Mouse (Mus musculus): Measurements from ENCODE around the gene Zbtb8os. TPM values are rescaled to one million over a fixed set of nuclear protein-coding genes. Genes with fewer than 3 reads are reported as not detected.

Zbtb8os gene
- total and polyA plus RNA-seq, 2 experiments from 2014 or later = 5.9 to 20.7 TPM

GRCm38 (mm10) chr4:129383586-129383985 lies 48.1 kb downstream of the Zbtb8os start:
- Histone ChIP-seq H3K9ac (no peak overlapping the region), H3K4me3 (ENCODE audit: low read depth, low read length) (no peak overlapping the region), H3K9me3 (ENCODE audit: low read length) (no peaks in the 10 kb centered on the region), H3K27ac (ENCODE audit: low read depth, low read length) (no peak overlapping the region), H3K4me2 (ENCODE audit: low read depth) (no peak overlapping the region), H3K36me3 (ENCODE audit: insufficient read depth) (no peaks in the 10 kb centered on the region), H3K27me3 (ENCODE audit: insufficient read depth, low read length) (no peaks in the 10 kb centered on the region), H3K4me1 (ENCODE audit: insufficient read depth) (no peaks in the 10 kb centered on the region)
- ATAC-seq (no peak), DNase-seq (no peak)
- 95% methylated on average over 3 of the region's 3 CpGs for WGBS
- no peak for TF ChIP-seq CTCF (IDR thresholded peaks at IDR 0.05; ENCODE audit: low read depth)

- DNase-seq (no peak), ATAC-seq (no peak)
- H3K9ac ChIP-seq = no peak overlapping the region
- 44% methylated on average over 6 of the region's 6 CpGs for WGBS
- H3K4me3 ChIP-seq (ENCODE audit: low read depth, low read length) = no peak overlapping the region
- H3K4me1 ChIP-seq (ENCODE audit: insufficient read depth) = no peaks in the 10 kb centered on the region
- no peak overlapping the region for H3K4me2 ChIP-seq (ENCODE audit: low read depth)
- no peaks in the 10 kb centered on the region for H3K27me3 ChIP-seq (ENCODE audit: insufficient read depth, low read length)
- no peak overlapping the region for H3K27ac ChIP-seq (ENCODE audit: low read depth, low read length)
- no peak for TF ChIP-seq CTCF (IDR thresholded peaks at IDR 0.05; ENCODE audit: low read depth)
- H3K36me3 ChIP-seq (ENCODE audit: insufficient read depth) = no peaks in the 10 kb centered on the region
- H3K9me3 ChIP-seq (ENCODE audit: low read length) = no peaks in the 10 kb centered on the region
Observed at GRCm38 (mm10) chr4:129384440-129384839, 48.9 kb downstream of the Zbtb8os start.

- H3K9me3 ChIP-seq (ENCODE audit: low read length) = no peaks in the 10 kb centered on the region
- ATAC-seq (no peak), DNase-seq (no peak)
- H3K27me3 ChIP-seq (ENCODE audit: insufficient read depth, low read length) = no peaks in the 10 kb centered on the region
- H3K4me3 ChIP-seq (ENCODE audit: low read depth, low read length) = no peak overlapping the region
- WGBS = 94% methylated on average over 11 of the region's 11 CpGs
- no peak overlapping the region for H3K9ac ChIP-seq
- H3K27ac ChIP-seq (ENCODE audit: low read depth, low read length) = no peak overlapping the region
- no peak for TF ChIP-seq CTCF (IDR thresholded peaks at IDR 0.05; ENCODE audit: low read depth)
- H3K4me2 ChIP-seq (ENCODE audit: low read depth) = no peak overlapping the region
- no peaks in the 10 kb centered on the region for H3K36me3 ChIP-seq (ENCODE audit: insufficient read depth)
- no peaks in the 10 kb centered on the region for H3K4me1 ChIP-seq (ENCODE audit: insufficient read depth)
Observed at GRCm38 (mm10) chr4:129385685-129386084, 50.2 kb downstream of the Zbtb8os start.

GRCm38 (mm10) chr4:129386269-129386946 lies 50.9 kb downstream of the Zbtb8os start:
- Histone ChIP-seq H3K27me3 (ENCODE audit: insufficient read depth, low read length) (no peaks in the 10 kb centered on the region), H3K4me1 (ENCODE audit: insufficient read depth) (no peaks in the 10 kb centered on the region), H3K9me3 (ENCODE audit: low read length) (no peaks in the 10 kb centered on the region), H3K4me2 (ENCODE audit: low read depth) (no peak overlapping the region), H3K27ac (ENCODE audit: low read depth, low read length) (no peak overlapping the region), H3K36me3 (ENCODE audit: insufficient read depth) (no peaks in the 10 kb centered on the region), H3K9ac (no peak overlapping the region), H3K4me3 (ENCODE audit: low read depth, low read length) (no peak overlapping the region)
- TF ChIP-seq CTCF (IDR thresholded peaks at IDR 0.05; ENCODE audit: low read depth) = no peak
- ATAC-seq = no peak
- DNase-seq = no peak
- WGBS = 86% methylated on average over 8 of the region's 8 CpGs

GRCm38 (mm10) chr4:129386989-129387388 lies 51.5 kb downstream of the Zbtb8os start:
- Histone ChIP-seq H3K4me2 (ENCODE audit: low read depth) (no peak overlapping the region), H3K9ac (no peak overlapping the region), H3K27me3 (ENCODE audit: insufficient read depth, low read length) (no peaks in the 10 kb centered on the region), H3K4me3 (ENCODE audit: low read depth, low read length) (no peak overlapping the region), H3K36me3 (ENCODE audit: insufficient read depth) (no peaks in the 10 kb centered on the region), H3K9me3 (ENCODE audit: low read length) (no peaks in the 10 kb centered on the region), H3K27ac (ENCODE audit: low read depth, low read length) (no peak overlapping the region), H3K4me1 (ENCODE audit: insufficient read depth) (no peaks in the 10 kb centered on the region)
- WGBS = 76% methylated on average over 2 of the region's 2 CpGs
- DNase-seq (no peak), ATAC-seq (no peak)
- TF ChIP-seq CTCF (IDR thresholded peaks at IDR 0.05; ENCODE audit: low read depth) = no peak

GRCm38 (mm10) chr4:129388404-129388803 lies 52.9 kb downstream of the Zbtb8os start:
- ATAC-seq = no peak
- no peaks in the 10 kb centered on the region for H3K27me3 ChIP-seq (ENCODE audit: insufficient read depth, low read length)
- no peak for TF ChIP-seq CTCF (IDR thresholded peaks at IDR 0.05; ENCODE audit: low read depth)
- no peaks in the 10 kb centered on the region for H3K9me3 ChIP-seq (ENCODE audit: low read length)
- H3K27ac ChIP-seq (ENCODE audit: low read depth, low read length) = no peak overlapping the region
- no peaks in the 10 kb centered on the region for H3K4me1 ChIP-seq (ENCODE audit: insufficient read depth)
- no peak overlapping the region for H3K4me3 ChIP-seq (ENCODE audit: low read depth, low read length)
- H3K36me3 ChIP-seq (ENCODE audit: insufficient read depth) = no peaks in the 10 kb centered on the region
- DNase-seq = no peak
- no peak overlapping the region for H3K4me2 ChIP-seq (ENCODE audit: low read depth)
- no peak overlapping the region for H3K9ac ChIP-seq
- WGBS = 64% methylated on average over 5 of the region's 5 CpGs

GRCm38 (mm10) chr4:129390216-129390743 lies 54.8 kb downstream of the Zbtb8os start:
- no peak for TF ChIP-seq CTCF (IDR thresholded peaks at IDR 0.05; ENCODE audit: low read depth)
- ATAC-seq = no peak

More at GRCm38 (mm10) chr4:129390216-129390743, 54.8 kb downstream of the Zbtb8os start:
- no peak overlapping the region for H3K4me2 ChIP-seq (ENCODE audit: low read depth)
- WGBS = 86% methylated on average over 14 of the region's 14 CpGs
- H3K36me3 ChIP-seq (ENCODE audit: insufficient read depth) = no peaks in the 10 kb centered on the region
- no peak overlapping the region for H3K27ac ChIP-seq (ENCODE audit: low read depth, low read length)
- H3K9me3 ChIP-seq (ENCODE audit: low read length) = no peaks in the 10 kb centered on the region
- DNase-seq = no peak
- no peaks in the 10 kb centered on the region for H3K4me1 ChIP-seq (ENCODE audit: insufficient read depth)
- no peaks in the 10 kb centered on the region for H3K27me3 ChIP-seq (ENCODE audit: insufficient read depth, low read length)
- H3K9ac ChIP-seq = no peak overlapping the region
- H3K4me3 ChIP-seq (ENCODE audit: low read depth, low read length) = no peak overlapping the region

All from forebrain, postnatal 0 days (tissue).